Mouse (Mus musculus): ENCODE measurements around the gene Arhgap40. TPM values are rescaled to one million over a fixed set of nuclear protein-coding genes. Genes with fewer than 3 reads are reported as not detected.

The Arhgap40 gene
- polyA plus RNA-seq, 1 experiment from 2014 or later: not detected

DNA sequence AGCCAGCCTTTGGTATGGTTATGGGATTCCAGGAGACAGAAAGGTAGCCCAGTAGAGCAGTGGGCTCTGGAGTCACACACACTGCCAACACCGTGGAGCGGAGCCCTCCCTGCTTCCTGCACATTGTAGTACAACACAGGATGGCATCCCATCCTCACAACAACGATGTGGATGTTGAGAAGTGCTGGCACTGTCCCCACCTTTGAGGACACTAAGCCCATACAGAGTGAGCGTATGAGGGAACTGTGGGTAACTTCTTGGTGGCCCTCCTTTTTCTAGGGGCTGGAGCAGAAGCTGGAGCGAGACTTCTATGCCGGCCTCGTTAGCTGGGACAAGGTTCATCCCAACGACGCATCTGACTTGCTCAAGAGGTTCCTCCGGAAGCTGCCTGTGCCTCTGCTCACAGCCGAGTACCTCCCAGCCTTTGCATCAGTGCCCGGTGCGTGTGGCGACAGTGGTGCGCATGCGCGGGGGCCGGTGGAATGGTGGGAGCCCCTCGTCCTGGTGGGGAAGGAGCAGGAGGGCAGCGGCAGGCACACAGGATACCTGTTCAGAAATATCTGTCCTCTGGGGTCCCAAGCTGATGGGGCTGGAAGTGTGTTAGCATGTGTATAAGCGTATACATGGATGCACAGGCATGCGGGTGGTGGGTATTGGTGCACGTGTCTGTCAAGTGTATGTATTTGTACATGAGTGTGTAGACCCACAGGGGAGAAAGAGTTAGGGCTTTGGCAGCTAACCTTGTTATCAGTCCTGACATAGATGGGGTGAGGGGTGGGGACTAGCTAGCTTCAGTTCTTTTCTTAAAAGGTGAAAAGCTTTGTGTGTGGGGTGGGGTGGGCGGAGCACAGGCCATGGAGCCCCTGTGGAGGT is 27.1 kb downstream of the Arhgap40 start:
- no peak overlapping the region for H3K4me3 ChIP-seq (ENCODE audit: low read length)
- H3K27ac ChIP-seq (ENCODE audit: low read length): no peak overlapping the region
- H3K9ac ChIP-seq (ENCODE audit: low read length): no peak overlapping the region
- H3K4me1 ChIP-seq (replicated peaks; ENCODE audit: control insufficient read depth, insufficient read depth, low read length): no peaks in the 10 kb centered on the region
- no peak for ATAC-seq (ENCODE audit: low read depth)
- peak overlapping the region; percentile 14; the same call in 1 of the 2 replicates for H3K4me2 ChIP-seq (ENCODE audit: low read depth, low read length)
- 46% methylated on average over 24 of the region's 24 CpGs for WGBS
- no peaks in the 10 kb centered on the region for H3K9me3 ChIP-seq (ENCODE audit: control insufficient read depth, low read length)
- H3K36me3 ChIP-seq (ENCODE audit: control insufficient read depth, insufficient read depth, low read length): no peaks in the 10 kb centered on the region
- H3K27me3 ChIP-seq (ENCODE audit: control insufficient read depth, insufficient read depth, low read depth, low read length): no peaks in the 10 kb centered on the region; the same call in 1 of the 2 replicates

DNA sequence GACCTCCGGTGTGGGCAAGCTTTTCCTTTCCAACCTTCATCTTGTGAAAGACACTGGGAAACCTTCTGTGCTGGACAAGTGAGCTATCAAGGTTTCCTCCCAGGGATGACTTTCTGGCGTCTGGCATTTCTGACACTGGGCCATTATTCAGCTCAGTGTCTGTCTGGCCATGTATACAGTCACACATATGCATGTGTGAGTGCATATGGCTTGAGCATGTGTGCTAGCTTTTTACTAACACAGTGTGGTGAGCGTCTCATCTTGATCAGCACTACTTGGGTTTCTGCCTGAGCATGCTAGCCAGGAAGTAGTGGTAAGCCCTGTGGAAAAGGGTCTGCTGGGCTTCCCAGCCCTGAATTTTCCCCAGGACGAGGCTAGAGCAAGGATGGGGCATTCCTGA is 28.7 kb downstream of the Arhgap40 start:
- no peaks in the 10 kb centered on the region for H3K36me3 ChIP-seq (ENCODE audit: control insufficient read depth, insufficient read depth, low read length)
- H3K9me3 ChIP-seq (ENCODE audit: control insufficient read depth, low read length): no peaks in the 10 kb centered on the region
- H3K4me3 ChIP-seq (ENCODE audit: low read length): no peak overlapping the region
- H3K27ac ChIP-seq (ENCODE audit: low read length): no peak overlapping the region
- no peaks in the 10 kb centered on the region for H3K4me1 ChIP-seq (replicated peaks; ENCODE audit: control insufficient read depth, insufficient read depth, low read length)
- 28% methylated on average over 4 of the region's 4 CpGs for WGBS
- no peaks in the 10 kb centered on the region; the same call in 1 of the 2 replicates for H3K27me3 ChIP-seq (ENCODE audit: control insufficient read depth, insufficient read depth, low read depth, low read length)
- no peak overlapping the region for H3K4me2 ChIP-seq (ENCODE audit: low read depth, low read length)
- ATAC-seq (ENCODE audit: low read depth): no peak
- H3K9ac ChIP-seq (ENCODE audit: low read length): no peak overlapping the region

DNA sequence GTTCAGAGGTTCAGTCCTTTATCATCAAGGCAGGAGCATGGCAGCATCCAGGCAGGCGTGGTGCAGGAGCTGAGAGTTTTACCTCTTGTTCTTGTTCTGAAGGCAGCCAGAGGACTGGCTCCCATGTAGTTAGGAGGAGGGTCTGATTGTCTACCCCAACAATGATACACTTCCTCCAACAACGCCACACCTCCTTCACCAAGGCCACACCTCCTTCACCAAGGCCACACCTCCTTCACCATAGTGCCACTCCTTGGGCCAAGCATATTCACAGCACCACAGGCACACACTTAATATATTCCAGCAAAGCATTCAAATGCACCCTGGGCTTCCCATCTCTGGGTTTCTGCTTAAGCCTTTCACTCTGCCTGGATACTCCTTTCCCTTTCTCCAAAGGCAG is 32.7 kb downstream of the Arhgap40 start:
- Histone ChIP-seq H3K4me2 (ENCODE audit: low read depth, low read length) (no peak overlapping the region), H3K9me3 (ENCODE audit: control insufficient read depth, low read length) (no peaks in the 10 kb centered on the region), H3K9ac (ENCODE audit: low read length) (no peak overlapping the region), H3K27ac (ENCODE audit: low read length) (no peak overlapping the region), H3K4me1 (replicated peaks; ENCODE audit: control insufficient read depth, insufficient read depth, low read length) (no peaks in the 10 kb centered on the region), H3K27me3 (ENCODE audit: control insufficient read depth, insufficient read depth, low read depth, low read length) (no peaks in the 10 kb centered on the region; the same call in 1 of the 2 replicates), H3K4me3 (ENCODE audit: low read length) (no peak overlapping the region), H3K36me3 (ENCODE audit: control insufficient read depth, insufficient read depth, low read length) (no peaks in the 10 kb centered on the region)
- 52% methylated on average over 2 of the region's 2 CpGs for WGBS
- ATAC-seq (ENCODE audit: low read depth): no peak

GRCm38 (mm10) chr2:158546751-158547150 is 34.2 kb downstream of the Arhgap40 start:
- peak overlapping the region; percentile 29; the same call in 1 of the 2 replicates for H3K9ac ChIP-seq (ENCODE audit: low read length)
- peak; percentile 62; the same call in 1 of the 2 replicates for ATAC-seq (ENCODE audit: low read depth)

GRCm38 (mm10) chr2:158550067-158550466 is 37.5 kb downstream of the Arhgap40 start:
- ATAC-seq (ENCODE audit: low read depth): no peak
- Histone ChIP-seq H3K9me3 (ENCODE audit: control insufficient read depth, low read length) (no peaks in the 10 kb centered on the region), H3K4me2 (ENCODE audit: low read depth, low read length) (no peak overlapping the region), H3K4me3 (ENCODE audit: low read length) (no peak overlapping the region), H3K36me3 (ENCODE audit: control insufficient read depth, insufficient read depth, low read length) (no peaks in the 10 kb centered on the region), H3K27ac (ENCODE audit: low read length) (no peak overlapping the region), H3K27me3 (ENCODE audit: control insufficient read depth, insufficient read depth, low read depth, low read length) (peaks cover 13% of the 10 kb centered on the region; the same call in 1 of the 2 replicates), H3K4me1 (replicated peaks; ENCODE audit: control insufficient read depth, insufficient read depth, low read length) (no peaks in the 10 kb centered on the region), H3K9ac (ENCODE audit: low read length) (no peak overlapping the region)
- WGBS: 1% methylated on average over 3 of the region's 3 CpGs

More at GRCm38 (mm10) chr2:158546751-158547150, 34.2 kb downstream of the Arhgap40 start:
- H3K36me3 ChIP-seq (ENCODE audit: control insufficient read depth, insufficient read depth, low read length): no peaks in the 10 kb centered on the region
- H3K27ac ChIP-seq (ENCODE audit: low read length): no peak overlapping the region
- H3K9me3 ChIP-seq (ENCODE audit: control insufficient read depth, low read length): no peaks in the 10 kb centered on the region
- no peak overlapping the region for H3K4me3 ChIP-seq (ENCODE audit: low read length)
- no peak overlapping the region for H3K4me2 ChIP-seq (ENCODE audit: low read depth, low read length)
- no peaks in the 10 kb centered on the region for H3K4me1 ChIP-seq (replicated peaks; ENCODE audit: control insufficient read depth, insufficient read depth, low read length)
- 3% methylated on average over 17 of the region's 17 CpGs for WGBS
- H3K27me3 ChIP-seq (ENCODE audit: control insufficient read depth, insufficient read depth, low read depth, low read length): no peaks in the 10 kb centered on the region; the same call in 1 of the 2 replicates

- peaks cover 3% of the 10 kb centered on the region; the same call in 1 of the 2 replicates for H3K4me1 ChIP-seq (replicated peaks; ENCODE audit: control insufficient read depth, insufficient read depth, low read length)
Measured at GRCm38 (mm10) chr2:158554366-158554765, 41.8 kb downstream of the Arhgap40 start.

GRCm38 (mm10) chr2:158555252-158555651 is 42.7 kb downstream of the Arhgap40 start:
- Histone ChIP-seq H3K27ac (ENCODE audit: low read length) (no peak overlapping the region), H3K36me3 (ENCODE audit: control insufficient read depth, insufficient read depth, low read length) (no peaks in the 10 kb centered on the region), H3K9ac (ENCODE audit: low read length) (no peak overlapping the region), H3K27me3 (ENCODE audit: control insufficient read depth, insufficient read depth, low read depth, low read length) (peaks cover 21% of the 10 kb centered on the region), H3K4me1 (replicated peaks; ENCODE audit: control insufficient read depth, insufficient read depth, low read length) (peaks cover 3% of the 10 kb centered on the region; the same call in 1 of the 2 replicates), H3K4me2 (ENCODE audit: low read depth, low read length) (no peak overlapping the region), H3K4me3 (ENCODE audit: low read length) (no peak overlapping the region), H3K9me3 (ENCODE audit: control insufficient read depth, low read length) (no peaks in the 10 kb centered on the region)
- no peak for ATAC-seq (ENCODE audit: low read depth)
- 4% methylated on average over 7 of the region's 7 CpGs for WGBS

More at GRCm38 (mm10) chr2:158554366-158554765, 41.8 kb downstream of the Arhgap40 start:
- Histone ChIP-seq H3K27me3 (ENCODE audit: control insufficient read depth, insufficient read depth, low read depth, low read length) (peaks cover 21% of the 10 kb centered on the region), H3K36me3 (ENCODE audit: control insufficient read depth, insufficient read depth, low read length) (no peaks in the 10 kb centered on the region), H3K27ac (ENCODE audit: low read length) (no peak overlapping the region), H3K4me2 (ENCODE audit: low read depth, low read length) (no peak overlapping the region), H3K9me3 (ENCODE audit: control insufficient read depth, low read length) (no peaks in the 10 kb centered on the region), H3K9ac (ENCODE audit: low read length) (no peak overlapping the region), H3K4me3 (ENCODE audit: low read length) (no peak overlapping the region)
- WGBS: 17% methylated on average over 10 of the region's 10 CpGs
- no peak for ATAC-seq (ENCODE audit: low read depth)

DNA sequence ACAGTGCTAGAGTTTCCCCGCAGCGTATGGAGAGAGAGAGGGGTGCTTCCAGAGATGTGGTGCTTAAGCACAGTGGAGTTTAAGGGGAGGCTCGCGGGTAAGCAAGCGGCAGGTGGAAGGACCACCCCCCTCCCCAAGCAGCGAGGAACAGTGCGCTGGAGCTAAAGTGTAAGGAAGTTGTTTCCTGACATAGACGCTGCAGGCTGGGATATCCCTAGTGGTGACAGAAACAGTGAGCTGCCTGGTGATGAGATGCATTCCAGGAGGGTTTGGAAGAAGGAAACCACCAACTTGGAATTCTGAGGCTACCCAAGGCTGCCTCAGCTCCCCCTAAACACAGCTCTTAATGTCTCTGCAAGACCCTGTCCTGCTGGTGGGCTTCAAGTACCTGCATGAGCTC is 43.2 kb downstream of the Arhgap40 start:
- Histone ChIP-seq H3K9me3 (ENCODE audit: control insufficient read depth, low read length) (no peaks in the 10 kb centered on the region), H3K4me1 (replicated peaks; ENCODE audit: control insufficient read depth, insufficient read depth, low read length) (peaks cover 3% of the 10 kb centered on the region; the same call in 1 of the 2 replicates), H3K27ac (ENCODE audit: low read length) (no peak overlapping the region), H3K36me3 (ENCODE audit: control insufficient read depth, insufficient read depth, low read length) (no peaks in the 10 kb centered on the region), H3K4me2 (ENCODE audit: low read depth, low read length) (peak overlapping the region; percentile 38), H3K9ac (ENCODE audit: low read length) (no peak overlapping the region), H3K4me3 (ENCODE audit: low read length) (0 out of 2 replicates have a peak overlapping the region, but pooled peaks have one; percentile 15), H3K27me3 (ENCODE audit: control insufficient read depth, insufficient read depth, low read depth, low read length) (peaks cover 21% of the 10 kb centered on the region)
- no peak for ATAC-seq (ENCODE audit: low read depth)
- 2% methylated on average over 8 of the region's 8 CpGs for WGBS

GRCm38 (mm10) chr2:158556225-158556624 is 43.6 kb downstream of the Arhgap40 start:
- Histone ChIP-seq H3K27ac (ENCODE audit: low read length) (no peak overlapping the region), H3K9ac (ENCODE audit: low read length) (no peak overlapping the region), H3K36me3 (ENCODE audit: control insufficient read depth, insufficient read depth, low read length) (no peaks in the 10 kb centered on the region), H3K9me3 (ENCODE audit: control insufficient read depth, low read length) (no peaks in the 10 kb centered on the region), H3K4me1 (replicated peaks; ENCODE audit: control insufficient read depth, insufficient read depth, low read length) (peaks cover 3% of the 10 kb centered on the region; the same call in 1 of the 2 replicates), H3K4me2 (ENCODE audit: low read depth, low read length) (peak overlapping the region; percentile 38), H3K4me3 (ENCODE audit: low read length) (0 out of 2 replicates have a peak overlapping the region, but pooled peaks have one; percentile 15), H3K27me3 (ENCODE audit: control insufficient read depth, insufficient read depth, low read depth, low read length) (peaks cover 21% of the 10 kb centered on the region)
- no peak; the same call in 1 of the 2 replicates for ATAC-seq (ENCODE audit: low read depth)
- 1% methylated on average over 20 of the region's 20 CpGs for WGBS
